Mouse (Mus musculus): ENCODE measurements at regions not wholly inside any gene's neighbourhood (a gene's known extent, or its start where the extent isn't known, plus 50 kb on each side); places are given as distances from the start of the nearest gene placed in this dataset.

GRCm38 (mm10) chr13:6751599-6751998 is 103.0 kb upstream of the Pfkp start:
- TF ChIP-seq POLR2A (IDR thresholded peaks at IDR 0.05; ENCODE audit: borderline replicate concordance, insufficient read depth, low read length) (no peak), CTCF (IDR thresholded peaks at IDR 0.05; ENCODE audit: borderline replicate concordance, insufficient read depth, low read depth, low read length) (no peak)
